Mouse (Mus musculus): ENCODE data around the gene 1700122O11Rik. TPM values are rescaled to one million over a fixed set of nuclear protein-coding genes. Genes with fewer than 3 reads are reported as not detected.
A peak's percentile ranks its signal among the peaks of the same experiment; 100 is the strongest.

Gene 1700122O11Rik
- polyA plus RNA-seq, 1 experiment = not detected

DNA sequence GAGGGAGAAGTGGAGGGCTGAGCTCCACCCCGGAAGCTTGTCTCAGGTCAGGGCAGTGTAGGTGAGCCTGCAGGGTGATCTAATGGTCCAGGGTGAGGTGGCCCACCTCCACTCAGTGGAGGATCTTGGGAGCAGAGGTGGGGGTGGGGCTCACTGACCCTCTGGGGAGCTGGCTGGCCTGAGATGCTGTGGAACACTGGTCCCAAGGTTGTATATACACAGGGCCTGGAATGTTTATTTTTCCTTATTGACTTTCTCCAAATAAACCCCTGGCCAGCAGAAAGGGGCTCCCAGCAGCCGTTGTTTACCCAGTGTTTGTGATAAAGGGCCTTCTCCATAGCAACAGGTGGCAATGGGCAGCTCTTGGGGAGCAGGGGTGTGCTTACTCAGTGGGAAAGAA is 18.5 kb downstream of the 1700122O11Rik start:
- TF ChIP-seq POLR2A (IDR thresholded peaks at IDR 0.05; ENCODE audit: insufficient read depth, low read length) (no peak), CTCF (IDR thresholded peaks at IDR 0.05; ENCODE audit: low read depth, low read length) (no peak)
- Histone ChIP-seq H3K4me3 (ENCODE audit: low read depth, low read length) (no peak overlapping the region), H3K9me3 (replicated peaks; ENCODE audit: control insufficient read depth, insufficient read depth, low read length, poor library complexity, severe bottlenecking) (no peaks in the 10 kb centered on the region), H3K4me1 (ENCODE audit: control insufficient read depth, insufficient read depth, low read length) (peaks cover 4% of the 10 kb centered on the region), H3K27me3 (ENCODE audit: control insufficient read depth, insufficient read depth, low read length, poor library complexity, severe bottlenecking) (no peaks in the 10 kb centered on the region), H3K9ac (ENCODE audit: low read depth, poor library complexity, severe bottlenecking) (no peak overlapping the region), H3K36me3 (ENCODE audit: control insufficient read depth, insufficient read depth, low read length, poor library complexity, severe bottlenecking) (no peaks in the 10 kb centered on the region), H3K27ac (ENCODE audit: insufficient read depth, low read length) (no peak overlapping the region)

DNA sequence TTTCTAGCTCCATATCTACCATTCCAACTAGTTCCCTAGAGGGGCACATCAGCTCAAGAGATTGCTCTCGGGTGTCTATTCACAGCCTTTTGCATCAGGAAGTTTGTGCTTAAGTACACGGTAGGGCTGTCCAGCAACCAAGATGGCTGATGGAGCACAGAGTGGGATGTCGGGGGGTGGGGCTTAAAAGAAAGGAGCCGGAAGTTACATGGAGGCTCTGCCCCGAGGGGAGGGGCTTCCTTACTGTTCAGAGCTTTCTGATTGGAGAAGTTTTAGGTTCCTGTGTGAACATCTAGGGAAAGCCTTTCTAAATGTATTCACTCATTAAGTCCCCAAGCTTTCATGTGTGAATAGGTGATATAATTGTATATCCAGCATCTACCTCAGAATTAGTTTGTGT is 21.5 kb downstream of the 1700122O11Rik start:
- H3K9me3 ChIP-seq (replicated peaks; ENCODE audit: control insufficient read depth, insufficient read depth, low read length, poor library complexity, severe bottlenecking) = no peaks in the 10 kb centered on the region
- no peaks in the 10 kb centered on the region for H3K4me1 ChIP-seq (ENCODE audit: control insufficient read depth, insufficient read depth, low read length)
- H3K9ac ChIP-seq (ENCODE audit: low read depth, poor library complexity, severe bottlenecking) = no peak overlapping the region
- no peak overlapping the region for H3K27ac ChIP-seq (ENCODE audit: insufficient read depth, low read length)
- no peaks in the 10 kb centered on the region for H3K36me3 ChIP-seq (ENCODE audit: control insufficient read depth, insufficient read depth, low read length, poor library complexity, severe bottlenecking)
- H3K4me3 ChIP-seq (ENCODE audit: low read depth, low read length) = no peak overlapping the region
- H3K27me3 ChIP-seq (ENCODE audit: control insufficient read depth, insufficient read depth, low read length, poor library complexity, severe bottlenecking) = no peaks in the 10 kb centered on the region
- TF ChIP-seq POLR2A (IDR thresholded peaks at IDR 0.05; ENCODE audit: insufficient read depth, low read length) = no peak

- no peak for TF ChIP-seq CTCF (IDR thresholded peaks at IDR 0.05; ENCODE audit: low read depth, low read length)
- no peak for TF ChIP-seq POLR2A (IDR thresholded peaks at IDR 0.05; ENCODE audit: insufficient read depth, low read length)
- TF ChIP-seq EP300 (IDR thresholded peaks at IDR 0.05; ENCODE audit: insufficient read depth, low read depth, low read length) = no peak
- peaks cover 3% of the 10 kb centered on the region for H3K4me1 ChIP-seq (ENCODE audit: control insufficient read depth, insufficient read depth, low read length)
- H3K4me3 ChIP-seq (ENCODE audit: low read depth, low read length) = no peak overlapping the region
- no peaks in the 10 kb centered on the region for H3K36me3 ChIP-seq (ENCODE audit: control insufficient read depth, insufficient read depth, low read length, poor library complexity, severe bottlenecking)
- no peaks in the 10 kb centered on the region for H3K9me3 ChIP-seq (replicated peaks; ENCODE audit: control insufficient read depth, insufficient read depth, low read length, poor library complexity, severe bottlenecking)
- no peak overlapping the region for H3K27ac ChIP-seq (ENCODE audit: insufficient read depth, low read length)
- H3K27me3 ChIP-seq (ENCODE audit: control insufficient read depth, insufficient read depth, low read length, poor library complexity, severe bottlenecking) = no peaks in the 10 kb centered on the region
- H3K9ac ChIP-seq (ENCODE audit: low read depth, poor library complexity, severe bottlenecking) = no peak overlapping the region
Measured at GRCm38 (mm10) chr17:48012561-48012960, 25.5 kb downstream of the 1700122O11Rik start.

DNA sequence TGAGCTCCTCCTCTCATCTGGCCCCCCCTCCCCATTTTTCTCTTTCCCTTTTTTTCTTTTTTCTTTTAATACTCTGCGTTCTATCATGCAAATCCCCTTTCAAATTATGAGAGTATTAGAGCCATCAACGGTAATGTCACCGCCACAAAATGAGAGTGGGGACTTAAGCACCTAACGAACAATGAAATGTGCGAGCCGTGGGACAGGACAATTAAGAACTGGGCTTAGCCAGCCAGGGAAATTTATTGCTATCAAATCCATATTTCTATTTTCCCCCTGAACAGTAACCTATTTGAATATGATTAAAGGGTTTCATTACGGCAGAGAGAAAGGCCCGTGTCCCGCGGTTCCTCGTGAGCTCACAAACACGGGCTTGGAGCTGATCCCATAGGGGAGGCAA is 27.0 kb downstream of the 1700122O11Rik start:
- Histone ChIP-seq H3K27ac (ENCODE audit: insufficient read depth, low read length) (no peak overlapping the region), H3K36me3 (ENCODE audit: control insufficient read depth, insufficient read depth, low read length, poor library complexity, severe bottlenecking) (no peaks in the 10 kb centered on the region), H3K9ac (ENCODE audit: low read depth, poor library complexity, severe bottlenecking) (no peak overlapping the region), H3K27me3 (ENCODE audit: control insufficient read depth, insufficient read depth, low read length, poor library complexity, severe bottlenecking) (no peaks in the 10 kb centered on the region), H3K9me3 (replicated peaks; ENCODE audit: control insufficient read depth, insufficient read depth, low read length, poor library complexity, severe bottlenecking) (no peaks in the 10 kb centered on the region), H3K4me1 (ENCODE audit: control insufficient read depth, insufficient read depth, low read length) (peaks cover 3% of the 10 kb centered on the region), H3K4me3 (ENCODE audit: low read depth, low read length) (no peak overlapping the region)
- TF ChIP-seq CTCF (IDR thresholded peaks at IDR 0.05; ENCODE audit: low read depth, low read length) (no peak), POLR2A (IDR thresholded peaks at IDR 0.05; ENCODE audit: insufficient read depth, low read length) (no peak), EP300 (IDR thresholded peaks at IDR 0.05; ENCODE audit: insufficient read depth, low read depth, low read length) (no peak)

DNA sequence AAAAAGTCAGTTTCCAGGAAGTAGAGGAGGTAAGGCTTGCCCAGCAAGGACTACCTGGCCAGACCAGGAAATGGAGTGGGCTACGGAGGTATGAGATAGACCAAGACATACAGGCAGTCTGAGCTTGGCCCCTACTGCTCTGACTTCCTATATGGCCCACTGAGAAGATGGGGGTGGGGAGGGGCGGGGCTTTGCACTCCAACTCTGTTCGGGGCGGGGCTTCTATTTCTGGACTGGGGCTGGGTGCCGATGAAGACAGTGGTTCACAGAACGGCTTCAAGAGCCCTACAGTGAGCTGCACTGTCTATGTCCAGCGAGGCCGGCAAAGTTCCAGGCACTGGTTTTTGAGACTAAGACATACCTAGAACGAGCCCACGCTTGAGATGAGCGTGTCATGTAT is 27.8 kb downstream of the 1700122O11Rik start:
- Histone ChIP-seq H3K4me1 (ENCODE audit: control insufficient read depth, insufficient read depth, low read length) (peaks cover 5% of the 10 kb centered on the region), H3K36me3 (ENCODE audit: control insufficient read depth, insufficient read depth, low read length, poor library complexity, severe bottlenecking) (no peaks in the 10 kb centered on the region), H3K27me3 (ENCODE audit: control insufficient read depth, insufficient read depth, low read length, poor library complexity, severe bottlenecking) (no peaks in the 10 kb centered on the region), H3K27ac (ENCODE audit: insufficient read depth, low read length) (no peak overlapping the region), H3K4me3 (ENCODE audit: low read depth, low read length) (peak overlapping the region; percentile 20; the same call in 1 of the 2 replicates), H3K9me3 (replicated peaks; ENCODE audit: control insufficient read depth, insufficient read depth, low read length, poor library complexity, severe bottlenecking) (no peaks in the 10 kb centered on the region), H3K9ac (ENCODE audit: low read depth, poor library complexity, severe bottlenecking) (0 out of 2 replicates have a peak overlapping the region, but pooled peaks have one; percentile 12)
- no peak for TF ChIP-seq POLR2A (IDR thresholded peaks at IDR 0.05; ENCODE audit: insufficient read depth, low read length)

DNA sequence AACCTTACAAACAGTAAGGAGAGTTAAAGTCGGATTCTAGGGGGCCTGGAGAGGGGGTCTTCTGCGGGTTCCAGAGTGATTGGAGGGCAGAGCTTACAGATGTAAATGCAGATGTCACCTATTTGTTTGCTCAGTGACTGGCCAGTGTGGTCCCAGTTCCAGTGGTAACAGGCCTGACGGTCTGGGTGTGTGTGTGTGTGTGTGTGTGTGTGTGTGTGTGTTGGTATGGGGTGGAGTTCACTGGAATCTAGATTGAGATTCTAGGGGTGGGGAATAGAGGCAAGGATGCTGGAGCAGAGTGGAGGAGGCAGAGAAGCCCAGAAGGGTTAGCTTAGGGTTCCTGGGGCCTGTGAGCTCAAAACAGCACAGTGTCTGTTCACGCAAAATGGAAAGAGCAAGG is 32.3 kb downstream of the 1700122O11Rik start:
- no peaks in the 10 kb centered on the region for H3K36me3 ChIP-seq (ENCODE audit: control insufficient read depth, insufficient read depth, low read length, poor library complexity, severe bottlenecking)
- H3K9me3 ChIP-seq (replicated peaks; ENCODE audit: control insufficient read depth, insufficient read depth, low read length, poor library complexity, severe bottlenecking) = no peaks in the 10 kb centered on the region
- no peak overlapping the region for H3K9ac ChIP-seq (ENCODE audit: low read depth, poor library complexity, severe bottlenecking)
- H3K27ac ChIP-seq (ENCODE audit: insufficient read depth, low read length) = no peak overlapping the region
- H3K4me3 ChIP-seq (ENCODE audit: low read depth, low read length) = no peak overlapping the region
- no peaks in the 10 kb centered on the region for H3K27me3 ChIP-seq (ENCODE audit: control insufficient read depth, insufficient read depth, low read length, poor library complexity, severe bottlenecking)
- no peak for TF ChIP-seq CTCF (IDR thresholded peaks at IDR 0.05; ENCODE audit: low read depth, low read length)
- TF ChIP-seq EP300 (IDR thresholded peaks at IDR 0.05; ENCODE audit: insufficient read depth, low read depth, low read length) = no peak
- TF ChIP-seq POLR2A (IDR thresholded peaks at IDR 0.05; ENCODE audit: insufficient read depth, low read length) = no peak
- H3K4me1 ChIP-seq (ENCODE audit: control insufficient read depth, insufficient read depth, low read length) = peaks cover 7% of the 10 kb centered on the region
